Mouse (Mus musculus): Measurements from ENCODE around the gene Kdf1. TPM values are rescaled to one million over a fixed set of nuclear protein-coding genes. Genes with fewer than 3 reads are reported as not detected.

Gene Kdf1
- polyA plus RNA-seq, 1 experiment from 2014 or later, result 0.20 TPM

DNA sequence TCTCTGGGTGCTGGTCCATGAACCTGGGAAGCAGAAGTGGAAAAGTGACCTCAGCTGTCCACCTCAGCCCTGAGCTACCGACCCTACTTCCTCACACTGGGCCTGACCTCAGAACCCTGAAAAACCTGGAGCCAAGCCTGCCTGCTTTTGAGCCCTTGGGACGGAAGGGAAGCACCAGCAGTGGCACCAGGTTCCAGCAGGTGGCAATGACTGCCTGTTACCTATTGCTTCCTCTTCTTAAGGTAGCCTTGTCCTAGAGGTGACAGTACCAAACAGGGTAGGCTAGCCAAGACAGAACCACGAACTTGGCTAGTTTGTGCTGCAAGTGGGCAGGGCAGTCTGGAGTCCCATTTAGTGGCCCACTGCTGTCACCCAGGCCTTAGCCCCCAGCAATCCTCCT, 14.0 kb downstream of the Kdf1 start:
- no peak overlapping the region for H3K4me2 ChIP-seq (ENCODE audit: low read length)
- no peak for ATAC-seq
- no peak for DNase-seq (ENCODE audit: low spot score)
- no peak overlapping the region for H3K27ac ChIP-seq (ENCODE audit: low read depth, low read length)
- 88% methylated on average over 3 of the region's 3 CpGs for WGBS
- no peak overlapping the region for H3K9ac ChIP-seq (ENCODE audit: low read length)
- no peaks in the 10 kb centered on the region for H3K27me3 ChIP-seq (replicated peaks; ENCODE audit: control insufficient read depth, insufficient read depth, low read length)
- no peak overlapping the region for H3K4me3 ChIP-seq (ENCODE audit: low read depth, low read length)
- no peaks in the 10 kb centered on the region for H3K4me1 ChIP-seq (ENCODE audit: control insufficient read depth, insufficient read depth, low read length)
- no peaks in the 10 kb centered on the region for H3K9me3 ChIP-seq (replicated peaks; ENCODE audit: control insufficient read depth, low read length)
- peaks cover 88% of the 10 kb centered on the region for H3K36me3 ChIP-seq (ENCODE audit: control insufficient read depth, insufficient read depth, low read length)

DNA sequence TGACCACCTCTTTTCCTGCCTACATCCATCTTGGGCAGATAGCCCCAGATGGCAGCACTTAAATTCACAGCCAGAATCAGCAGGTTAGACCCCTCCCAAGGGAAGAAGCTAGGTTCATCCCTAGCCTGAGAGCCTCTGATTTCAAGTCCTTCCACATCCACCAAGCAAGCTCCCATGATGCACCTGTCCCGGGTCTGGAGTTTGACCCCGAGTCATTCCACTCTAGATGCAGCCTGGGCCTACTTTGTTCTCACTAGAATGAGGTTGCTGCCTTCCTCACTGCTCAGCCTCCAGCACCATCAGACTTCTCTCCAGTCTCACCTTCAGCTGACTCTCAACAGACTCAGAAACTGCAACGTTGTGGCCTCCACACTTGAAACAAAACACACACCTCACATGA, 17.3 kb downstream of the Kdf1 start:
- H3K4me1 ChIP-seq (ENCODE audit: control insufficient read depth, insufficient read depth, low read length), result no peaks in the 10 kb centered on the region
- no peak overlapping the region for H3K4me2 ChIP-seq (ENCODE audit: low read length)
- H3K27ac ChIP-seq (ENCODE audit: low read depth, low read length), result no peak overlapping the region
- 89% methylated on average over 3 of the region's 3 CpGs for WGBS
- peaks cover 94% of the 10 kb centered on the region for H3K36me3 ChIP-seq (ENCODE audit: control insufficient read depth, insufficient read depth, low read length)
- ATAC-seq, result no peak
- H3K4me3 ChIP-seq (ENCODE audit: low read depth, low read length), result no peak overlapping the region
- H3K9ac ChIP-seq (ENCODE audit: low read length), result no peak overlapping the region
- no peaks in the 10 kb centered on the region for H3K9me3 ChIP-seq (replicated peaks; ENCODE audit: control insufficient read depth, low read length)
- DNase-seq (ENCODE audit: low spot score), result no peak
- H3K27me3 ChIP-seq (replicated peaks; ENCODE audit: control insufficient read depth, insufficient read depth, low read length), result no peaks in the 10 kb centered on the region

DNA sequence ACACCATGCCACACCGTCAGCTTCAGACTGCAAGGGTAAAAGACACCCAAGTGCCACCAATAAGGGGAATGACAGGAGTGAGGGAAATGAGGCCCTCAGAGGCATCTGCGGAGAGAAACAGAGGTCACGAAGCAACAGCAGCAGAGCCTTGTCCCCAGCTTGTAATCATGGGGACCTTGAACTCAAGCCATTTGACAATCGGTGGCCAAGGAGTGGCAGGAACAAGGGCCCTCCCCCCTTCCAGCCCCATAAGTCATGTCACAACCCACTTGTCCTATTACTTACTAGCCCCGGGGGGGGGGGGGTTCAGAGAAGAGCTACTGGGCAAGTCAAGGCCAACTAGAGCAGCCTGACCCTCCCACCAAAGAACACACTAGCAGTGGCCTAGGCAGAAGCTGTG, 17.9 kb downstream of the Kdf1 start:
- no peak overlapping the region for H3K4me3 ChIP-seq (ENCODE audit: low read depth, low read length)
- no peak overlapping the region for H3K27ac ChIP-seq (ENCODE audit: low read depth, low read length)
- WGBS, result 92% methylated on average over 5 of the region's 5 CpGs
- ATAC-seq (no peak), DNase-seq (ENCODE audit: low spot score) (no peak)
- H3K9ac ChIP-seq (ENCODE audit: low read length), result no peak overlapping the region
- no peaks in the 10 kb centered on the region for H3K27me3 ChIP-seq (replicated peaks; ENCODE audit: control insufficient read depth, insufficient read depth, low read length)
- no peaks in the 10 kb centered on the region for H3K4me1 ChIP-seq (ENCODE audit: control insufficient read depth, insufficient read depth, low read length)
- H3K9me3 ChIP-seq (replicated peaks; ENCODE audit: control insufficient read depth, low read length), result no peaks in the 10 kb centered on the region
- peaks cover 93% of the 10 kb centered on the region for H3K36me3 ChIP-seq (ENCODE audit: control insufficient read depth, insufficient read depth, low read length)
- H3K4me2 ChIP-seq (ENCODE audit: low read length), result no peak overlapping the region

DNA sequence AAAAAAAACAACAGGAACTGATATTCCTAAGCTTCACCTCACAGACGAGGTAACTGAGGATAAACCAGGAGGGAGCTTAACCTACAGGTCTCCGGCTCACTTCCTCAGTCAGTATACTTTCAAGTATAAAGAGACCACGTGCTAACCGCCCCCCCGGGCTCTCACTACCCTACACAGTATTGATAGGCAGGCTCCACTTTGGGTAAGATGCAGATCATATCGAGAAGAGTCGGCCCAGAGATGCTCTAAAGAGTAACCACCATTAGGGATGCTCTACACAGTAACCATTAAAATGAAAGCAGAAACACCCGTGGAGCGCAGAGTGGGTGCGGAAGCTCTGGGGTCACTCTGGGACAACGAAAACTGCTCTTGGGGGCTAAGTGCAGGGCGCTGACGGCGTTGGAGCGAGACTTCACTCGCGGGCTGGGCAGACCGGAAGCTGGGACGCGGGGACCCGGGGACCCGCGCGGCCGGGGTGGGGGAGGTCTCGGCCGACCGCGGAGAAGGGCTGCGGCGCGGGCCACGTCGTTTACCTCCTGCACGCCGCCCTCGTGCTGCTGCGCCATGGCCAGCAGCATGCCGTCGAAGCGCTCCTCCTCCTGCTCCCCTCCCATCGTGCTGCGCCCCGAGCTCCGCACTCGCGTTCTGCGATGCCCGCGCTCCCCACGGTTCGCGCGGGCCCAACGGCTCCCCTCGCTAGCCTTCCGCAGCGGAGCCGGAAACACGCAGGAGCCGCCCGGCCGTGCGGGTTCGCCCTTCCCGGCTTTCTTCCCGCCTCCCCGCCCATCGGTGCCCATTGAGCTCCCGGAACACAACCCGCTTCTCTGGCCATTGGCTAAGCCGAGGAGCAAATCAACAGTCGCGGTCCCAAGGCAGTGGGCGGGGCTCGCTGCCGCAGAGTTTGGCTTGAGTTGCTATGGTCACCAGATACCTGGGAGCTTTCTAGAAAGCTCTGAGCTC, 26.8 kb downstream of the Kdf1 start, which contains the start of gene Nudc:
Gene Nudc (minus strand): TSS at position 725 of the 960 bp plus-strand sequence.
- Histone ChIP-seq H3K4me1 (ENCODE audit: control insufficient read depth, insufficient read depth, low read length) (peaks cover 10% of the 10 kb centered on the region), H3K4me3 (ENCODE audit: low read depth, low read length) (peak within 1 kb of the TSS; percentile 90), H3K36me3 (ENCODE audit: control insufficient read depth, insufficient read depth, low read length) (peaks cover 22% of the 10 kb centered on the region), H3K4me2 (ENCODE audit: low read length) (peak within 1 kb of the TSS; percentile 88), H3K27ac (ENCODE audit: low read depth, low read length) (peak within 1 kb of the TSS; percentile 61; the same call in 1 of the 2 replicates), H3K9me3 (replicated peaks; ENCODE audit: control insufficient read depth, low read length) (no peaks in the 10 kb centered on the region), H3K27me3 (replicated peaks; ENCODE audit: control insufficient read depth, insufficient read depth, low read length) (no peaks in the 10 kb centered on the region), H3K9ac (ENCODE audit: low read length) (peak within 1 kb of the TSS; percentile 87)
- WGBS, result under 1% methylated on average over 73 of the region's 77 CpGs
- DNase-seq (ENCODE audit: low spot score) (peak; percentile 98), ATAC-seq (peak; percentile 100)

- H3K4me1 ChIP-seq (ENCODE audit: control insufficient read depth, insufficient read depth, low read length), result no peaks in the 10 kb centered on the region
- H3K9me3 ChIP-seq (replicated peaks; ENCODE audit: control insufficient read depth, low read length), result no peaks in the 10 kb centered on the region
- no peak overlapping the region for H3K27ac ChIP-seq (ENCODE audit: low read depth, low read length)
- H3K4me2 ChIP-seq (ENCODE audit: low read length), result no peak overlapping the region
- H3K27me3 ChIP-seq (replicated peaks; ENCODE audit: control insufficient read depth, insufficient read depth, low read length), result no peaks in the 10 kb centered on the region
- no peak for ATAC-seq
- H3K9ac ChIP-seq (ENCODE audit: low read length), result no peak overlapping the region
- no peak for DNase-seq (ENCODE audit: low spot score)
- H3K36me3 ChIP-seq (ENCODE audit: control insufficient read depth, insufficient read depth, low read length), result no peaks in the 10 kb centered on the region
- WGBS, result 92% methylated on average over 1 of the region's 1 CpGs
- H3K4me3 ChIP-seq (ENCODE audit: low read depth, low read length), result no peak overlapping the region
Measured at GRCm38 (mm10) chr4:133552029-133552428, 33.3 kb downstream of the Kdf1 start.

- Histone ChIP-seq H3K27me3 (replicated peaks; ENCODE audit: control insufficient read depth, insufficient read depth, low read length) (no peaks in the 10 kb centered on the region), H3K9ac (ENCODE audit: low read length) (no peak within 1 kb of the TSS), H3K36me3 (ENCODE audit: control insufficient read depth, insufficient read depth, low read length) (no peaks in the 10 kb centered on the region), H3K4me1 (ENCODE audit: control insufficient read depth, insufficient read depth, low read length) (no peaks in the 10 kb centered on the region), H3K4me2 (ENCODE audit: low read length) (no peak within 1 kb of the TSS), H3K4me3 (ENCODE audit: low read depth, low read length) (no peak within 1 kb of the TSS), H3K27ac (ENCODE audit: low read depth, low read length) (no peak within 1 kb of the TSS), H3K9me3 (replicated peaks; ENCODE audit: control insufficient read depth, low read length) (no peaks in the 10 kb centered on the region)
- WGBS, result 72% methylated on average over 10 of the region's 10 CpGs
- DNase-seq (ENCODE audit: low spot score) (no peak), ATAC-seq (no peak)
Measured at GRCm38 (mm10) chr4:133552768-133553447, 34.1 kb downstream of the Kdf1 start, which contains the start of gene Nr0b2. Nr0b2 (plus strand) TSS chr4:133553376.

GRCm38 (mm10) chr4:133553448-133554330, 34.9 kb downstream of the Kdf1 start:
- H3K9me3 ChIP-seq (replicated peaks; ENCODE audit: control insufficient read depth, low read length), result no peaks in the 10 kb centered on the region
- H3K4me3 ChIP-seq (ENCODE audit: low read depth, low read length), result no peak overlapping the region
- no peak for DNase-seq (ENCODE audit: low spot score)
- no peak overlapping the region for H3K9ac ChIP-seq (ENCODE audit: low read length)
- no peaks in the 10 kb centered on the region for H3K4me1 ChIP-seq (ENCODE audit: control insufficient read depth, insufficient read depth, low read length)
- H3K27me3 ChIP-seq (replicated peaks; ENCODE audit: control insufficient read depth, insufficient read depth, low read length), result no peaks in the 10 kb centered on the region
- ATAC-seq, result no peak
- 76% methylated on average over 19 of the region's 19 CpGs for WGBS
- no peak overlapping the region for H3K4me2 ChIP-seq (ENCODE audit: low read length)
- no peak overlapping the region for H3K27ac ChIP-seq (ENCODE audit: low read depth, low read length)
- no peaks in the 10 kb centered on the region for H3K36me3 ChIP-seq (ENCODE audit: control insufficient read depth, insufficient read depth, low read length)

GRCm38 (mm10) chr4:133557041-133557717, 38.4 kb downstream of the Kdf1 start:
- 46% methylated on average over 10 of the region's 10 CpGs for WGBS
- no peak for DNase-seq (ENCODE audit: low spot score)
- H3K4me1 ChIP-seq (ENCODE audit: control insufficient read depth, insufficient read depth, low read length), result no peaks in the 10 kb centered on the region

More at GRCm38 (mm10) chr4:133557041-133557717, 38.4 kb downstream of the Kdf1 start:
- Histone ChIP-seq H3K4me2 (ENCODE audit: low read length) (no peak overlapping the region), H3K36me3 (ENCODE audit: control insufficient read depth, insufficient read depth, low read length) (no peaks in the 10 kb centered on the region), H3K27me3 (replicated peaks; ENCODE audit: control insufficient read depth, insufficient read depth, low read length) (no peaks in the 10 kb centered on the region), H3K9me3 (replicated peaks; ENCODE audit: control insufficient read depth, low read length) (no peaks in the 10 kb centered on the region), H3K9ac (ENCODE audit: low read length) (no peak overlapping the region), H3K27ac (ENCODE audit: low read depth, low read length) (no peak overlapping the region), H3K4me3 (ENCODE audit: low read depth, low read length) (no peak overlapping the region)
- ATAC-seq, result no peak
